Mouse (Mus musculus) spleen, postnatal 14 days (tissue): Measurements from ENCODE around the gene Nudt14.

Experiments used
- DNase-seq, 2 experiments: peaks; one replicate each; pipeline ENCODE4 v3.0.0; 2021 to 2022; ENCODE audit warnings: low spot score in 2 of 2

Gene Nudt14

DNA sequence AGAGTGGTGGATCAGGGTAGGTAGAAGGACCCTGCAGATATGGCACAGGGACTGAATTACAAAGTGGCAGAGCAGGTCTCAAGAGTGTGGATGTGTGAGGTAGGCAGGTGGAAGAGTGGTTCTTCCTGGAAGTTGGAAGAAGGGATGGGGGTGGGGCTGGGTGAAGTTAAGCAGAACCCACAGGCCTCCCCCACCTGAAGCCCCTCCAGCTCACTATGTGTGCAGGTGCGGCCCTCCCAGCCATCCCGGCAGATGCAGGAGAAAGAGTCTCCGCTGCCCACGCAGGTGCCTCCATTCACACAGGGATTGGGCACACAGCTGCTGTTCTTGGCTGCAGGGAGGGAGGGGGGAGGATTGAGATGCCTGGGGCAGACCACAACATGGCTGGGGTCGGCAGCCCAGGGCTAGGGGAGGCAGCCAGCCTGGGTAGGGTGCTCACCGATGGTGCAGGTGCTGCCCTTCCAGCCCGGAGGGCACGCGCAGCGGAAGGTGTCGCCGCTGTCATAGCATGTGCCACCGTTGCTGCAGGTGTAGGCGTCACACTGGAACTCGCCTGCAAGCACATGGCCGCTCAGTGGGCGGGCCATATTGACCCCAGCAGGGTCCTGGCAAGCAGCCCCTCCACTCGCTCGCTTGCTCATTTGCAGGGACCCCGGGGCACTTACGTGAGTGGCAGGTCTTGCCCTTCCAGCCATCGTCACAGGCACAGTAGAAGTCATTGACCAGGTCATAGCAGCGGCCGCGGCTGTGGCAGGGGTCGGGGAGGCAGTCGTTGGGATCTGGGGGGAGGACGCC lies 28.8 kb downstream of the Nudt14 start:
- DNase-seq, result no peak

- no peak for DNase-seq
These were observed 30.2 kb downstream of the Nudt14 start for GRCm38 (mm10) chr12:112911701-112912100.

- no peak for DNase-seq
These were observed 32.9 kb downstream of the Nudt14 start for GRCm38 (mm10) chr12:112908991-112909390.

DNA sequence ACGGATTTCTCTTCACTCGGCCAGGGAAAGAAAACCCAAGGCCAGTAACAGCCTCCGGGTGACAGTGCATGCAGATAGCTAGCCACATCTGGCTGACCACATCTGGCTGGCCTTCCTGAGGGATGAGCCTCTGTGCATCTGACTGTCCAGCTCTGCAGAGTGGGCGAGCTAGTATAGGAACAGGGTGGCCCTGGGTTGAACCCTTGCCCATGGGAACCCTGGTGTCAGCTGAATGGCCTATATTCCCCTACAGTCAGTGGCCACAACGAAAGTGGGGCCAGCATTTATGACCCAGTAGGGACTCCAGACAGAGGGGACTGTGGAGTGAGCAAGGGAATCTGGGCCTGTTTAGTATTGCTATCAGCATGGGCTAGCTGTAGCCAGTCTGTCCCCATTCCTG lies 36.9 kb downstream of the Nudt14 start:
- no peak for DNase-seq

DNA sequence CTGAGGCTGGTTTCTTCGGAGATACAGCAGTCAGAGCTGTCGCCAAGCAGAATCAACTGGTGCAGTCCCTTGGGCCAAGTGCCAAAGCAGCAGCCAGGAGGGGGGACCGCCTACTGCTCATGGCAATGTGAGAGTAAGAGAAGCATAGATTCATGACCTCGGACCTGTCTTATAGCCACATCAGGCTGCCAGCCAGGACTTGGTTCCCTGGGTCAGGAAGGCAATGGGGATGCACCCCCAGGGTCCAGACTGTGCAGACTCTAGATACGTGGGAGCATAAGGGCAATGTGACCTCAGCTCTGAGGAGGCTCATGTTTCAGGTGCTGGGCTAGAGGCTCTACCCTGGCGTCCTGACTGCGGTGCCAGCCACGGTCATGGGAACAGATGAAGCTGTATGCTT lies 38.0 kb downstream of the Nudt14 start:
- no peak for DNase-seq

- DNase-seq, result no peak
These were observed 41.3 kb downstream of the Nudt14 start for GRCm38 (mm10) chr12:112900641-112901040.

DNA sequence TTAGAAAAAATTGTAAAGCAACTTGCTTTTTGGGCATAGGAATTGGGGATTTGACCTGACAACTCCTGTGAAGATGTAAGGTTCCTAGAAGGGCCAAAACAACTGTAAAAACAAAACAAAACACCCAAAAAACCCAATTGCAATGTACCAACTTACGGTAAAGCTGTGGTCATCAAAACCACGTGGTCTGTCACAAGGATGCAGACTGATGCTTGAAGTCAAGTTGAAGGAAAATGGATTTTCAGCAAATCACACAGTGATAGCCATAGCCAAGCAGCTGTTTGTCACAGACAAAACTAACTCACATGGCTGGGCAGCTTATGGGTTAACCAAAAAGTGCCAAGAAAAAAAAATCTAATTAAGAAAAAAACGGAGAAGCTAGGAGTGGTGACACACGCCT lies 43.0 kb downstream of the Nudt14 start:
- no peak for DNase-seq

- no peak for DNase-seq
These were observed 43.6 kb downstream of the Nudt14 start for GRCm38 (mm10) chr12:112898351-112898750.

DNA sequence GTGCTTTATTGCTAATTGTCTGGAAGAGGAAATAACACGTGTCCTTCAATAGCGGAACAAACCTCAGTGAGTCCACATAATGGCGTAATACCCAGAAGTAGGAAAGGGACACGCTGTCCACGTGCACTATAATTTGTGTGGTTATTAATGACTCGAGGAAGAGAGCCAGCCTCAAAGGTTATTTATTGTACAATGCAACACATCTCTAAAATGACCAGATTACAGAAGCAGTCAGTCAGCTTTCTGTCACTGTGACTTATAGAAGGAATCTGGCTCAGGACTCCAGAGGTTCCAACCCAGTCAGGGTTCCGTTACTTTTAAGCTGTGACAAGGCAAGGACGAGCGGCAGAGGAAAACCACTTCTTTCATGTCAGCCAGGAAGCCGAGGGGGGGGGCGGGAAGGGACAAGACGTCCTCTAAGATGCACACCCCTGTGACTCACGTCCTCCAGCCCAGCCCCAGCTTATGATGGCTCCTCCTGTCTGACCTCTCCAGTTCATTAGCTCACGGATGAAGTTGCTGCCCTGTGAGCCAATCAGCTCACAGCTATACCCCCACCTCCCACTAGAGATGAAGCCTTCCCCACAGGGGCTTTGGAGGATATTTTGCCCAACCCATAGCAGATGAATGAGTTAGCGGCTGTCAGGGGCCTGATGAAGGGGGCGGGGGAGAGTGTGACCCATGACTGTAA lies 44.3 kb downstream of the Nudt14 start:
- no peak for DNase-seq

DNA sequence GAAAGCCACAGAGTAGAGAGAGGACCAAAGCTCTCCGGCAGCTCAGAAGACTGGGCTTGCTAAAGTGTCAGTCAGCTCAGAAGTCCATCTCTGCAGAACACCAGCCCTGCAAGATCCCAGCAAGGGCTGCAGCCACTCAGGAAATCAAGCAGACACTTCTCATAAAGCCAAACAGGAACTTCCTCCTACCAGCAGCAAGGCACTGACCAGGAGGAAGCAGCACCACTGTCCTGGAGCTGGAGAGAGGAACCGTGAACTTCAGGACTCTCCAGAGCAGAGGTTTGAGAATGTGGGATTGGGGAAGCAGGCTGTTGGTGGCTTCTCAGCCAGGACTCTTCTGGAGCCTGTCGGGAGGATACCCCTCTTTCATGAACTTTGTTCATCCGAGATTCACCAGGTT lies 47.0 kb downstream of the Nudt14 start:
- DNase-seq, result no peak

DNA sequence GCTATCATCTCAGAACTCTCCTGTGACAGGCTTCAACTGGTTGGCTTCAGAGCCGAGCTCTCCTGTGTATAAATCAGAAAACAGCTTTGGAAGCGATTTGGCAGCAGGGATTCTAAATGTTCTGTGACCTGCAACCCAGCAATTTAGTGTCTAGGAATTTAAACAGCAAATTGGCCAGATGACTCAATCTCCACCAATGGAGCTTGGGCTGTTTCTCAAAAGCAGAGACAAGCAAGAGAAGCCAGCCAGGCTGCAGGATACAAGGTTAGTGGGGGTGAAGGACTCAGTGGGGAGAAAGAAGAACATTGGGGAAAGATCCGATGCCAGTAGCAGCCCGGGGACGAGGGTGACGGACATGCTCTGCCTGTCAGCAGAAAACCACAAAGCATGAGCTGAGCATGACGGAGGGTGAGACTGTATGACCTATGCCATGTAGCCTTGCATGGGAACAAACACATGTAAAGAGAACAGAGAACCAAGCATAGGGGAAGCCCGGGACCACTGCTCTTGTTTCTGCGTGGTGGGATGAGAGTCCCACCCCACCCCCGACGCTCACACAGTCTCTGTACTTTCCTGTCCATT lies 47.5 kb downstream of the Nudt14 start:
- no peak for DNase-seq

- DNase-seq, result no peak
These were observed 56.5 kb downstream of the Nudt14 start for GRCm38 (mm10) chr12:112885465-112885864.
